Mouse (Mus musculus) splenic B cell, adult 2 months (primary cell): ENCODE results near the gene Atad2b.
"Not testable (repeated sequence)": the region's sequence is repeated elsewhere in the genome, so short reads cannot be mapped to it uniquely, and the experiment has no call there.

Experiments used
- DNase-seq: peaks from one replicate; pipeline ENCODE4 v3.0.0-alpha.2; 2011; ENCODE audit warnings: low read depth, low spot score
- H3K27me3 ChIP-seq: 2 replicates; pipeline ENCODE4 v1.6.1; 2012; ENCODE audit warnings: mild to moderate bottlenecking, low read length, moderate library complexity, mixed read lengths; ENCODE audit not compliant: control insufficient read depth, poor library complexity, insufficient read depth, severe bottlenecking
- H3K36me3 ChIP-seq: 2 replicates; pipeline ENCODE4 v1.6.1; 2012; ENCODE audit warnings: mild to moderate bottlenecking, low read length, moderate library complexity, mixed read lengths; ENCODE audit not compliant: control insufficient read depth, poor library complexity, insufficient read depth, severe bottlenecking

Atad2b gene

DNA sequence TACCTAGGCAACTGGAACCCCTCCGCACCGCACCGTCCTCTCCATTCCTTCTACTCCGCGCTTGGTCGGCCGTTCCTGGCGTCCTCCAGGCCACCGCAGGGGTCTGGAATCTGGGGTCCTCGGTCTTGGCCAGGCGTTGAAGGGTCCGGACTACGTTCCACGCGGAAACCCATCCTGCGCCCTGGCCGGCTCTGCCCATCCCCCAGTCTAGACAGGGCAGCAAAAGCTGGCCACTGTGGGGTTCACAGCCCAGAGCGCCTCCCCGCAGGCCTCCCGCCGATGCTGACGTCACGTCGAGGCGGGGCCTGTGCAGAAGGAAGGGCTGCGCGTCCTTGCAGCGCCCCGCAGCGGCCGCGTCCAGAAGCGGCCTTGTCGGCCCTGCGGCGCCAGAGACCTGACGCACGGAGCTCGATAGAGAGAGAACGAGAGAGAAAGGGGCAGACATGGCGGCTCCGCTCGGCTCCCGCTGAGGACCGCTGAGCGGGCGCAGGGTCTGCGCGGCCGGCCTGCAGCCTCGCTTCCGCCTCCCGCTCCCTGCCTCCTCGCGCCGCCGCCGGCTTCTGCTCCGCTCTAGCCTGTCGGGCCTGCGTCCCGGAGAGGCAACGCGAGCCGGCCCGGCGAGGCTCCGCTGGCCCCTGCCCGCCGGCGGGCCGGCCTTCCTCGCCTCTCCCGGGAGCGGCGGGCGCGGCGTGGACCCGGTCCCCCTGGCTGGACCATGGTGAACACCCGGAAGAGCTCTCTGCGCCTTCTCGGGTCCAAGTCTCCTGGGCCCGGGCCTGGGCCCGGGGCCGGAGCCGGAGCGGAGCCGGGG, at the start of gene Atad2b:
TSS of gene Atad2b (plus strand) at position 360 of the 811 bp plus-strand sequence.
- DNase-seq: peak; percentile 97
- no peaks in the 10 kb centered on the region; the same call in 1 of the 2 replicates for H3K27me3 ChIP-seq
- no peaks in the 10 kb centered on the region for H3K36me3 ChIP-seq

DNA sequence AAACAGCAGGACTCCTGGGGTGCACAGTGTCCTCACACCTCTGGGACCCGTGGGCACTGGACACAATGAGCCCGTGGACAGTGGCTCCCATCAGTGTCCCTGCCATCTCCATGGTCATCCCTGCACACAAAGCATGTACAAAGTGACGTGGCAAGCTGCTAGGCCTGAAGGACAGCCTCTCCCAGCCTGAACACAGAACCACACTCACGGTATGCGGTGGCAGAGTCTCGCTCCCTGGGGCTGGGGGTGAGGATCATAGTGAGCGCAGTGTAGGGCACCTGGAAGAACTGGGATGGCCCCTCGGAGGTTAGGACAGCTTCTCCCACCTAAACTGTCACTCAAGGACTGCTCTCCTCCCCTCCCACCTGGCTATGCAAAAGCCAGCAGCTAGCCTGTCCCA, 48.2 kb upstream of the Atad2b start:
- no peaks in the 10 kb centered on the region for H3K36me3 ChIP-seq
- no peak for DNase-seq
- H3K27me3 ChIP-seq: no peaks in the 10 kb centered on the region

DNA sequence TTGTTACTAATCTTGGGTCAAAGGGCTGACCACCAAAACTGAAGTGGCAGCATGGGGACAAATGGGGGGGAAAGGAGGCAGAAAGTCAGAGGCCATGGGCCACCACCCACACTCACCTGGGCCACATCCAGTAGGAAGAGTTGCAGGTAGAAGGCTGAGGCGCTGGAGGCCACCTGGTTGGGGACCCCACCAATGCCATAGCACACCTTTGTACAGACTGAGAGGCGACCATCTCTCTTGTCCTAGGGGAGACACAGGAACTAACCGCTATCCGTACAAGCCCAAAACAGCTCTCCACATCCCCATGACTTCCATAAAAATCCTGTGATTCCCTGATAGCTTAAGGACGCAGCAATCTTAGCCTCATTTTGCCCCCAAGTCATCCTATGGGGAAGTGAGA, 45.9 kb upstream of the Atad2b start:
- DNase-seq: no peak

DNA sequence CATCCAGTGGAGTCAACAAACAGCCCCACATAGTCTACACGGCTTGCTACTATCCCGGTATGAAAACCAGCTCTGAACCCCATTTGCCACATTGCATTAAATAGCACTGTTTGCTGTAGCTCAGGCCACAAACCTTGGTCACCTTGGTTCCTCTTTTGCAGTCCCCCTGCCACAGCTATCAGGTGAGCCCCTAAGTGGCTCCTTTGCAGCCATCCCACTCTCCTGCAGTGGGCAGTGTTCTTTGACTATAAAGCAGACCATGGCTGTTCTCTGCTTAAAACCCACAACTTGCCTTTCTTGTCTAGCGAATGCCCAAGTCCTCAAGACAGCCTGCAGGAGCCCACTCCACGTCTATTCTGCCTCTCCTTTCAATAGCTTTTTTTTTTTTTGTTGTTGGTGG, 44.9 kb upstream of the Atad2b start:
- Histone ChIP-seq H3K36me3 (no peaks in the 10 kb centered on the region), H3K27me3 (no peaks in the 10 kb centered on the region)
- peak; percentile 16 for DNase-seq

More for the DNA sequence above, 45.9 kb upstream of the Atad2b start:
- H3K36me3 ChIP-seq: no peaks in the 10 kb centered on the region
- no peaks in the 10 kb centered on the region for H3K27me3 ChIP-seq

DNA sequence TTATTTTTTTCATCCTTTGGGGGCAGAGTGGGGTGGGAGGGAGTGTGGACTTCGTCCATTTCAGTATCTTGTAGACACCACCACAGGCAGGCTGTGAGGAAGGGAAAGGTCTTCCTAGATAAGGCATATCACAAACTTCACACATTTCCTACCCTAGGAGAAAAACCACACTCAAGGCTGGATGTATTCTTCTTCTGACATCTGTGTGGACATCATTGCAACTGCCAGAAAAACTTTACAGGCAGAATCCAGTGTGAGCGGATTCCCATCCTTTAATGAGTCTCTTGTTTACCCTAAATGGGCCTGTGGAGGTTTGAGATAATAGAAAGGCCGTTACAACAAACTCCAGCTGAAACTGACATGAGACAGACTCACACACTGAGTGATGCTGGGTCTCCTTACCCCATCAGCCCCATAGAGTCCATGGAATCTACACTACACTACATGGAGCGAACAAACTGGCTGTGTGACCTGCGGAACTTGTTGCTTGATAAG, 44.1 kb upstream of the Atad2b start:
- H3K36me3 ChIP-seq: no peaks in the 10 kb centered on the region
- H3K27me3 ChIP-seq: no peaks in the 10 kb centered on the region
- no peak for DNase-seq

DNA sequence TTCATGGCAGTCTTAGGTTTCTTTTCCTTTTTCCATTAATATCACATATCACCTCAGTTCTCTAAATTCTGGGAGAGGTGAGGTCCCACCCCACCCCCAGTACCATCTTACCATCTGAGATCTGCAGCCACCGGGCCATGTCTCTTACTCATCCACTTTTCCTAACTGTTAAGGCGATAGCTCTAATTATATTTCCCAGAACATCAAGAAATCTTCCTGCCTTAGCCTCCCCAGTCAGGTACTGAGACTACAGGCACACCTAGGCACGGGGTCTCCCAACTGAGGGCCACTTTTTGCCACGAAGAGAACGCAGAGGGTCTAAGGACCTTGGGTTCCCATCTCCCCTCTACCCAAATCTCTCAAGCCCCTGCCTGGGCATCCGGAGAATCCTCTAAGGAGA, 43.6 kb upstream of the Atad2b start:
- DNase-seq: no peak

DNA sequence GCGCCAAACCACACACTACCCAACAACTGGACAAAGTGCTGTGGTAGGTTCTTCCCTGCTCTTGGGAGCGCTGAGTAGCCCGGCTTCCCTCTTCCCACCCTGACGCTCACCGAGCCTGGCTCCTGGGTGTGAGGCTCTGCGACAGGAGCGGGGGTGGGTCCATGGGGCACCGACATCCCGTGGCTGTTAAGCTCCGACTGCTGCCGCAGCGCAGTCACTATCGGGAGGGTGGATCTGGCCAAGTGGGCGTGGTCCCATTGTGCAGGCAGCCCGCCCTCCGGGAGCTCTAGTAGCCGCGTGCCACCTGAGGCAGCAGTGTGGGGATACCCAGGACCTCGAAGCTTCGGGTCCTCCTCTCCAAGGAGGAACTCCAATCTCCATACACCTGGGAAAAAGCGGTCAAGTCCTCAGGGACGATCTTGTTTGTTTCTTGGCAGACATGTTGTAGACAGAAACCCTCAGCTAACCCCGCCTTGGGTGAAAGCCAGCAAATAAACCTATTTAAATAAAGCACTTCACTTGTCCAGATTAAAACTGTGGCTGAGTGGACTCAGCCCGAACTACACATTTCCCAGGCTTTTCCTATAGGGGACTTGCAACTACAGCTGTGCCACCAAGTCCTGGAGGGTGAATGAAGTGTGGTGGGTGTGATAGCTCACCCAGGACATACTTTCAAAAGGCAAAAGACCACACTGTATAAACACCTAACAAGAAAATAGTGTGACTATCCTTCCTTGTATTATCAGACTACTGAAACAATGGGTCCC, 42.8 kb upstream of the Atad2b start, which contains the start of gene Mfsd2b:
TSS of gene Mfsd2b (minus strand) at position 199 of the 767 bp plus-strand sequence.
- no peaks in the 10 kb centered on the region for H3K27me3 ChIP-seq
- peak; percentile 51 for DNase-seq
- H3K36me3 ChIP-seq: no peaks in the 10 kb centered on the region; the same call in 1 of the 2 replicates

More for the DNA sequence above, 43.6 kb upstream of the Atad2b start:
- no peaks in the 10 kb centered on the region; the same call in 1 of the 2 replicates for H3K36me3 ChIP-seq
- H3K27me3 ChIP-seq: no peaks in the 10 kb centered on the region

DNA sequence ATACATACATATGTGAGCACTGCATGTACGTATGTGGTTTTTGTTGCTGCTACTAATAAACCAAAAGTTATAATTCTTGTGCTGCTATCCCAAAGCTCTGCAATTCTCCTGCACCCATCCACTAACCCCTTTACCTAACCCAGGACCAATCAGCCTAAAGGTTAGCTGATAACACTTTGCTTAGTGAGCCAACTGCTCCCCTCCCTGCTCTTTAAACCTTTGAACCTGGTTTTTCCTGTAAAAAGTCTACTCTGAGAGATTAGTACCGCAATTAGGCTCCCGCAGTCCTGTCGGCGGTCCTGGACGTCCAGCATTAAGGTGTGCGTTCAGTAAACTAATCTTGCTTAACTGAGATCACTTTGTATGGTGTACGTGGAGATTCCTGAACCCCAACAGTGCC, 41.5 kb upstream of the Atad2b start:
- Histone ChIP-seq H3K36me3 (no peaks in the 10 kb centered on the region; the same call in 1 of the 2 replicates), H3K27me3 (no peaks in the 10 kb centered on the region)
- DNase-seq: no peak

DNA sequence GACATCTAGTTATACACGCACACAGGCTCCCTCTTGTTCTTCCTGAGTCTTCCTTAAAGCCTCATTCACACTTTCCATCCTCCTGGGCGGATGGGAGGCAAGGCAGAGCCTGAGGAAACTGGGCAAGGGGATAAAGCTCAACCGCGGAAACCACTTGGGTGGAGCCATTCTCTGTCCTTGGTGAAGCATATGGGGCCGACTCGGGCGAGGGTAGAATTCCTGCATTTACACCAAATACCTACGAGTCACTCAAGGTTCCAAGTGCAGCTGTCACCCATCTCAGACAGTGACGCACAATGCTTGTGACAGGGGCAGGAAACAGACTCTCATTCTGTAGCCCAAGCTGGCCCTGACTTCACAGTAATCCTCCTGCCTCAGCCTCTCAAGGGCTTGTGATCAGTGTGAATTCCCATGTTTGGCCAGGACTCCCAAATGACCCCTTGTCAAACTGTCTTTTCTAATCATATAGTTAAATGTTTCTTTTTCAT, 38.8 kb upstream of the Atad2b start:
- no peaks in the 10 kb centered on the region for H3K27me3 ChIP-seq
- peaks cover 3% of the 10 kb centered on the region for H3K36me3 ChIP-seq
- DNase-seq: no peak

DNA sequence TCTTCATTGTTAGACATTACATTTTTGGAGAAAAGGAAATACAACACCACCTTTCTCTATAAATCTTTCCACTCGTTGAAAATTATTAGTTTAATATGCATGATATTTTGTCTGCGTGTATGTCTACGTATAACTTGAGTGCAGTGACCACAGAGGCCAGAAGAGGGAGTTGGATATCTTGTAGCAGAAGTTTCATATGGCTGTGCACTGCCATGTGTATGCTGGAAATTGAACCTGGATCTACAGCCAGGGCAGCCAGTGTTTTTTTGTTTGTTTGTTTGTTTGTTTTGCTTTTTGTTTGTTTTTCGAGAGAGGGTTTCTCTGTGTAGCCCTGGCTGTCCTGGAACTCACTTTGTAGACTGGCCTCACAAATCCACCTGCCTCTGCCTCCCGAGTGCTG, 38.1 kb upstream of the Atad2b start:
- Histone ChIP-seq H3K36me3 (peaks cover 3% of the 10 kb centered on the region), H3K27me3 (no peaks in the 10 kb centered on the region)
- DNase-seq: peak; percentile 40

DNA sequence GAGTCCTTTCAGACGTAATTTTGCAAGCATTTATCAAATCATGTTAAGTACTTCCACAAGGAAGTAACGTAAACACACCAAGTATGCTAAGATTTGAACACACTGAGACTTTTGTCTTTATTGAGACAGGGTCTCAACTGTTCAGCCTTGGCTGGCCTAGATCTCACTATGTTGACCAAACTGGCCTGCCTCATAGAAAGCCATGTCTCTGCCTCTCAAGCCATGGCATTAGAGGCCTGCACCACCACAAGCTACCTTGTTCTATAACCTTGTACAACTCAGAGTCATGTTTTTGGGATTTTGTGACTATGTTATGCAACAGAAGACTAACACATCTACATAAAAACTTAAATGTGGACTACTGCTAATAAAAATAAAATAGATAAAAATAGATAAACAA, 35.1 kb upstream of the Atad2b start:
- no peak for DNase-seq
- H3K27me3 ChIP-seq: no peaks in the 10 kb centered on the region
- peaks cover 3% of the 10 kb centered on the region for H3K36me3 ChIP-seq

DNA sequence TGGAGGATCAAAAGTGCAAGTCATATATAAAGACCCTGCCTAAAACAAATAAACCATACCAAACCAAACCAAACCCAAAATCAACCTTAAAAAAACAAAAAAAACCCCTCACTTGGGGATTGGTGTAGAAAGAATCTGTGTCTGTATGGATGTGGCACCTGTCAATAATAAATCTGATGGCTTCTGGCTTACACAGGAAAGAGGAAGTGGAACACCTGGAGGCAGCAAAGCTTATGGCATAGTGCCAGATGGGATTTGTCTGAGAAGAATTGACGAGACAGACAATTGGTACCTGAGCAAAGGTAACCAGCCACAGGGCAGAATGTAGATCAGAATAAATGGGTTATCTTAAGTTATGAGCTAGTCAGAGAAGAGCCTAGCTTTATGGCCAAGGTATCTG, 32.1 kb upstream of the Atad2b start:
- DNase-seq: peak; percentile 39
- Histone ChIP-seq H3K36me3 (peaks cover 5% of the 10 kb centered on the region), H3K27me3 (no peaks in the 10 kb centered on the region)

DNA sequence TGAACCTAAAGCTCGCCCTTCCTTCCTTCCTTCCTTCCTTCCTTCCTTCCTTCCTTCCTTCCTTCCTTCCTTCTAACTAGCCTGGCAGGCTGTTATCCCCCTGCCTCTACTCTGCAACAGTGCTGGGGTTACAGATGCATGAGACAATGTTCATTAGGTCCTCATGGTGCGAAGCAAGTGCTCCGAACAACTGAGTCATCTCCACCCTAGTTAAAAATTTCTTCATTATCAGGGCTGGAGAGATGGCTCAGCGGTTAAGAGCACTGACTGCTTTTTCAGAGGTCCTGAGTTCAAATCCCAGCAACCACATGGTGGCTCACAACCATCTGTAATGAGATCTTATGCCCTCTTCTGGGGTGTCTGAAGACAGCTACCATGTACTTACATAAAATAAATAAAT, 30.6 kb upstream of the Atad2b start:
- H3K27me3 ChIP-seq, H3K36me3 ChIP-seq, DNase-seq: not testable (repeated sequence)

DNA sequence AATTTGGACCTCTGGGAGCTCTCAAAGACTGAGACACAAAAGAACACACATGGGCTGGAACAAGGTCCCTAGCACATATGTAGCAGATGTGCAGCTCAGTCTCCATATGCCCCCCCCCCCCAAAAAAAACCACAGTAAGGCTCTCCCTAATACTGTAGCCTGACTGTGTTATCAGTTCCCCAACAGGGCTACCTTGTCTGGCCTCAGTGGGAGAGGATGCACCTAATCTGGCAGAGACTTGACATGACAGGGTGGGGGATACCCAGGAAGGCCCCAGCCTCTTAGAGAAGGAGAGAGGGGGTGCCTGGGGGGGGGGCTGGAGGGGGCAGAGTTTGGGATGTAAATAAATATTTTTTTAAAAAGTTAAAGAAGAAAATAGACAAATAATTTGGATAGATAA, 28.4 kb upstream of the Atad2b start:
- H3K36me3 ChIP-seq: peaks cover 8% of the 10 kb centered on the region; the same call in 1 of the 2 replicates
- no peaks in the 10 kb centered on the region for H3K27me3 ChIP-seq
- no peak for DNase-seq

DNA sequence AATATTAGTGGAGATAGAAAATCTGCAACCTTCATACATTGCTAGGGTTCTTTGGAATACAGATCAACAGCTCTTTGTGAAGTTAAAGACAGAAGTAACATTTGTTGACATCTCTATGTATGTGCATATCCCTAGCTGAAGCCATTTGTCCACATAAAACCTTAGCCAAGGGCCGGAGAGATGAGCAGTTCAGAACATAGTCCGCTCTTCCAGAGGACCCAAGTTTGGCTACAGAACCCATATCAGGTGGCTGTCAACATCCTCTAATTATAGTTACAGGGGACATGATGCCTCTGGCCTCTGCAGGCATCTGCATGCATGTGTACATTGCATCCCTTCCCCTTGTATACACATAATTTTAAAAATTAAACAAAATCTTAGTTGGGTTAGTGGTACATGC, 27.9 kb upstream of the Atad2b start:
- Histone ChIP-seq H3K36me3 (peaks cover 8% of the 10 kb centered on the region; the same call in 1 of the 2 replicates), H3K27me3 (no peaks in the 10 kb centered on the region)
- no peak for DNase-seq
